Mouse (Mus musculus) testis, adult 2 months (tissue): ENCODE measurements at regions not wholly inside any gene's neighbourhood (a gene's known extent, or its start where the extent isn't known, plus 50 kb on each side); places are given as distances from the start of the nearest gene placed in this dataset.

Source experiments
- CTCF ChIP-seq: fragments of 200-500 bp; IDR thresholded peaks from 2 replicates; pipeline ENCODE4 v1.5.1; 2012; ENCODE audit warnings: low read depth, mild to moderate bottlenecking, inconsistent platforms, low read length, moderate library complexity; ENCODE audit not compliant: control insufficient read depth, insufficient read depth, insufficient replicate concordance
- POLR2A ChIP-seq: fragments of 200-500 bp; IDR thresholded peaks from 2 replicates; pipeline ENCODE4 v1.6.1; 2012; ENCODE audit warnings: low read depth, mild to moderate bottlenecking, inconsistent platforms, low read length, moderate library complexity; ENCODE audit not compliant: control insufficient read depth

- TF ChIP-seq CTCF, result no peak
- no peak for TF ChIP-seq POLR2A
Measured at GRCm38 (mm10) chr2:75065304-75065703, 239.7 kb downstream of the Mtx2 start.
